Mouse (Mus musculus): ENCODE results near the gene Pla2g3.

The Pla2g3 gene

GRCm38 (mm10) chr11:3492748-3493147 lies 4.7 kb downstream of the Pla2g3 start:
- in situ Hi-C loops (cut with MboI, MseI) = no loop called here

GRCm38 (mm10) chr11:3494857-3495256 lies 6.8 kb downstream of the Pla2g3 start:
- in situ Hi-C loops (cut with MboI, MseI) = no loop called here

GRCm38 (mm10) chr11:3495496-3495895 lies 7.4 kb downstream of the Pla2g3 start:
- in situ Hi-C loops (cut with MboI, MseI) = no loop called here

- in situ Hi-C loops (cut with MboI, MseI) = no loop called here
Measured at GRCm38 (mm10) chr11:3496756-3497155, 8.7 kb downstream of the Pla2g3 start.

GRCm38 (mm10) chr11:3497296-3497695 lies 9.2 kb downstream of the Pla2g3 start:
- in situ Hi-C loops (cut with MboI, MseI) = no loop called here

GRCm38 (mm10) chr11:3502057-3502456 lies 14.0 kb downstream of the Pla2g3 start:
- in situ Hi-C loops (cut with MboI, MseI) = no loop called here

GRCm38 (mm10) chr11:3502459-3503072 lies 14.5 kb downstream of the Pla2g3 start:
- in situ Hi-C loops (cut with MboI, MseI) = no loop called here

GRCm38 (mm10) chr11:3503755-3504693 lies 15.9 kb downstream of the Pla2g3 start:
- in situ Hi-C loops (cut with MboI, MseI) = no loop called here

GRCm38 (mm10) chr11:3508226-3508625 lies 20.1 kb downstream of the Pla2g3 start:
- in situ Hi-C loops (cut with MboI, MseI) = no loop called here

GRCm38 (mm10) chr11:3509181-3510085 lies 21.3 kb downstream of the Pla2g3 start:
- in situ Hi-C loops (cut with MboI, MseI) = loop anchor here (10.0 kb wide), 1 partner anchor 45 kb away; no protein-coding TSS in a partner anchor

- in situ Hi-C loops (cut with MboI, MseI) = loop anchor here (10.0 kb wide), 1 partner anchor 46 kb away; no protein-coding TSS in a partner anchor
Measured at GRCm38 (mm10) chr11:3510321-3510720, 22.2 kb downstream of the Pla2g3 start.

GRCm38 (mm10) chr11:3513291-3513690 lies 25.2 kb downstream of the Pla2g3 start:
- in situ Hi-C loops (cut with MboI, MseI) = loop anchor here (10.0 kb wide), 1 partner anchor 48 kb away; no protein-coding TSS in a partner anchor

GRCm38 (mm10) chr11:3514529-3515054 lies 26.5 kb downstream of the Pla2g3 start, which contains the start of gene Selenom:
Gene Selenom, plus strand, starts transcription at chr11:3514684.
- in situ Hi-C loops (cut with MboI, MseI) = loop anchor here (10.0 kb wide), 1 partner anchor 50 kb away; no protein-coding TSS in a partner anchor

- in situ Hi-C loops (cut with MboI, MseI) = loop anchor here (10.0 kb wide), 1 partner anchor 50 kb away; no protein-coding TSS in a partner anchor
Measured at GRCm38 (mm10) chr11:3515216-3515615, 27.1 kb downstream of the Pla2g3 start.

GRCm38 (mm10) chr11:3515637-3516036 lies 27.6 kb downstream of the Pla2g3 start:
- in situ Hi-C loops (cut with MboI, MseI) = loop anchor here (10.0 kb wide), 1 partner anchor 51 kb away; no protein-coding TSS in a partner anchor

GRCm38 (mm10) chr11:3516121-3516520 lies 28.0 kb downstream of the Pla2g3 start:
- in situ Hi-C loops (cut with MboI, MseI) = loop anchor here (10.0 kb wide), 1 partner anchor 51 kb away; no protein-coding TSS in a partner anchor

GRCm38 (mm10) chr11:3516859-3517845 lies 29.1 kb downstream of the Pla2g3 start:
- in situ Hi-C loops (cut with MboI, MseI) = loop anchor here (10.0 kb wide), 1 partner anchor 52 kb away; no protein-coding TSS in a partner anchor

- in situ Hi-C loops (cut with MboI, MseI) = loop anchor here (10.0 kb wide), 1 partner anchor 53 kb away; no protein-coding TSS in a partner anchor
Measured at GRCm38 (mm10) chr11:3517846-3518732, 30.0 kb downstream of the Pla2g3 start.

All from T-helper 1 cell (primary cell).